Mouse (Mus musculus) effector memory CD4-positive, alpha-beta T cell, adult 5 months (primary cell): ENCODE measurements around the gene Ckb. TPM values are rescaled to one million over a fixed set of nuclear protein-coding genes. Genes with fewer than 3 reads are reported as not detected.

Experiments used
- polyA plus RNA-seq: library from polyadenylated mRNA; unstranded; fragments of 100-300 nt; shearing (Covaris generic); gene quantifications from one replicate; pipeline ENCODE4 v1.2.1, GENCODE M21; 2017

The Ckb gene
- 44.3 TPM for polyA plus RNA-seq

DNA sequence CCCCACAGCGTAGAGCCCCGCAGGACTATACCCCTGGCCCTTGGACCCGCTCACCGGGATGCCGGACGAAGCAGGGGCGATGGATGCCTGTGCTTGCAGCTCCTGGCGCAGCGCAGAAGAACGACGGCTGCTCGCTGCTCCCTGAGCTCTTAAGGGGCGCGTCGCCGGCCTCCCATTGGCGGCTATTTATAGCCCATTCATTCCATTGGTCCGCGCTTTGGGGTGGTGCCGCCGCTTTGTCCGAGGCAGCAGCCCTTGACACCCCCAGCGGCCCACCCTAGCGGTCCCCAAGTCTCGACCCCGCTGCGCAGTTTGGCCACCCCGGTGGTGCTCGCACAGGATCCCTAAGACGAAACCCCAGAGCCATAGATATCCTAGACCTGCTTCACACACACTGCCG is at the start of gene Ckb:
Gene Ckb (minus strand): TSS at position 163 of the 400 bp plus-strand sequence.

DNA sequence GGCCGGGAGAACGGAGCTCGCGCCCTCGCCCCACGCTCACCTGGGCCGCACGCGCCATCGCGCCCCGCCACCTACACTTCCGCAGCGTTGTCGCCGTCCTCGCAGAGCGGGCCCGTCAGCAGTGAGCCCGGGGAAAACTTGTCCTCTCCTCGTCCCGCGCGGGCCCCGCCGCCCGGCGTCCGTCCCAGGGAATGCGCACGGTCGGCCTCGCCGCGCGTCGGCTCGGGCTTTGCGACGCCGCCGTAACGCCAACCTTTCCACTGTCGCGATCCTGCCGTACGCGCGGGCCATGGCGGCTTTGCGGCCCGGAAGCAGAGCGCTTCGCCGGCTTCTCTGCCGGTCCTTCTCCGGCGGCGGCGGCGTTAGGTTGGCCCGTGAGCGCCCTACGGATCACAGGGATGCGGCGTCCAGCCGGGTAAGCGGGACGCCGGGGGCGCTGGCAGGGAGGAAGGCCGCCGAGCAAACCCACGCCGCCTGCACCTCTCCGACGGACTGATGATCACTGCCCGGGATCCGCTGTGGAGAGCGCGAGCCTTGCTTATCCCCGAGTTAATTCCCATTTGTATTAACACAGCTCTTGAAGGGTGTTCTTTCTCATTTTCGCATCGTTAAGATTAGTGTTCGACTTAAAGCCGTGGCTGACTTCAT is 41.0 kb upstream of the Ckb start, which contains the start of the genes Bag5 and Apopt1:
Gene Bag5 (minus strand): TSS at position 254 of the 648 bp plus-strand sequence.
Gene Apopt1 (plus strand): TSS at position 258 of the 648 bp plus-strand sequence.

DNA sequence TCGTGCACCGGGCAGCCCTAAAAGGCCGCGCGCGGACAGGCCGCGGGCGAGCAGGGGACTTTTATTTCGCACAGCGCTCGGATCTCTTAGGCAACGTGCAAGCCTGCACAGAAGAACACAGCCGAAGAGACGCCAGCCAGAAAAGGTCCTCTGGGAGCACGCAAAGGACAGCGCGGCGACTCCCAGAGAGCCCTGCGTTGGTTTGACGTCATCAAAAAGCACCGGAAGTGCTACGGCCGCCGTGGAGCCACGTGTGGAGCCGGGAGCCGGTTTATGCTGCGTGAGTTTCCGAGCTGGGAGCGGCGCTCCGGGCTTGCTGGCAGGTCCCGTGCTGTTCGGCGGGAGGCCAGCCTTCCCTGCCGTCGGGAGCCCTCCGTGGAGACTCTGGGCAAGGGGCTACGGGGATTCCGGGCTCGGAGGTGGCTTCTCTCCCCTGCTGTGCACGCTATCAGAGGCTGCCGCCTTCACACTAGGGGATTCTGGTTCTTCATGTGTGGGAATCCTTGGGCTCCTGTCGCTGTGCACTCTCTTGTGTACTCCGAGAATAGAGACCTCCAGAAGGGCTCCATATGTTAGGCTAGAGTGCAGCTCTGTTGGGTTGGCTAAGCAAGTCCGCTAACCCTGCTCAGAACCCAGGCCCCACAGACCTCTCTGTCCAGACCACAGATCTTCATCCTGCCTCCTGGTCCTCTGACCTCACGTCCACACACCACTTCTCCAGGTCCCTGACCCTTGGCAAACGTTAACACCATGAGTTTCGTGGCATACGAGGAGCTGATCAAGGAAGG is 5.9 kb upstream of the Ckb start, which contains the start of gene Trmt61a:
Gene Trmt61a (plus strand): TSS at position 224 of the 788 bp plus-strand sequence.

Other genes starting within 250 kb of the Ckb start
- gene Tnfaip2, start 229.9 kb downstream of the Ckb start, polyA plus RNA-seq: 1.3 TPM
- gene Gm266, start 186.5 kb downstream of the Ckb start, polyA plus RNA-seq: not detected
- 959 TPM for gene Eif5, start 134.3 kb downstream of the Ckb start, polyA plus RNA-seq
- gene Mark3, start 97.8 kb downstream of the Ckb start, polyA plus RNA-seq: 94.7 TPM
- gene Trmt61a, start 5.8 kb upstream of the Ckb start, polyA plus RNA-seq: 12.0 TPM
- 45.8 TPM for gene Bag5, start 40.9 kb upstream of the Ckb start, polyA plus RNA-seq
- gene Apopt1, start 40.9 kb upstream of the Ckb start, polyA plus RNA-seq: 31.7 TPM
- 33.2 TPM for gene Klc1, start 86.5 kb upstream of the Ckb start, polyA plus RNA-seq
- gene Xrcc3, start 141.5 kb upstream of the Ckb start, polyA plus RNA-seq: 2.9 TPM
- gene Zfyve21, start 141.8 kb upstream of the Ckb start, polyA plus RNA-seq: 4.8 TPM
- gene Ppp1r13b, start 235.8 kb upstream of the Ckb start, polyA plus RNA-seq: 46.5 TPM